Mouse (Mus musculus): ENCODE measurements around the gene Cep295nl.
"Not testable (repeated sequence)": the region's sequence is repeated elsewhere in the genome, so short reads cannot be mapped to it uniquely, and the experiment has no call there.

The Cep295nl gene

GRCm38 (mm10) chr11:118321971-118322370 is 20.3 kb downstream of the Cep295nl start:
- no peak for DNase-seq (ENCODE audit: low spot score in 2 of 2)

- DNase-seq (ENCODE audit: low spot score in 2 of 2), result peak; percentile 75 to 89
These were observed 20.8 kb downstream of the Cep295nl start for GRCm38 (mm10) chr11:118321500-118321899.

- DNase-seq (ENCODE audit: low spot score in 2 of 2), result peak in 1 of 2 experiments; percentile 63
These were observed 23.6 kb downstream of the Cep295nl start for GRCm38 (mm10) chr11:118318678-118319077.

GRCm38 (mm10) chr11:118317129-118317528 is 25.2 kb downstream of the Cep295nl start:
- peak in 1 of 2 experiments; percentile 63 for DNase-seq (ENCODE audit: low spot score in 2 of 2)

- no peak for DNase-seq (ENCODE audit: low spot score in 2 of 2)
These were observed 26.0 kb downstream of the Cep295nl start for GRCm38 (mm10) chr11:118316231-118316806.

- no peak for DNase-seq (ENCODE audit: low spot score in 2 of 2)
These were observed 30.1 kb downstream of the Cep295nl start for GRCm38 (mm10) chr11:118312132-118312723.

GRCm38 (mm10) chr11:118307962-118308361 is 34.3 kb downstream of the Cep295nl start:
- DNase-seq (ENCODE audit: low spot score in 2 of 2), result not testable (repeated sequence)

GRCm38 (mm10) chr11:118303959-118304358 is 38.3 kb downstream of the Cep295nl start:
- not testable (repeated sequence) for DNase-seq (ENCODE audit: low spot score in 2 of 2)

- DNase-seq (ENCODE audit: low spot score in 2 of 2), result no peak
These were observed 43.5 kb downstream of the Cep295nl start for GRCm38 (mm10) chr11:118298810-118299209.

- DNase-seq (ENCODE audit: low spot score in 2 of 2), result no peak
These were observed 44.3 kb downstream of the Cep295nl start for GRCm38 (mm10) chr11:118297967-118298366.

- no peak for DNase-seq (ENCODE audit: low spot score in 2 of 2)
These were observed 47.3 kb downstream of the Cep295nl start for GRCm38 (mm10) chr11:118295026-118295425.

GRCm38 (mm10) chr11:118292671-118293070 is 49.6 kb downstream of the Cep295nl start:
- DNase-seq (ENCODE audit: low spot score in 2 of 2), result no peak

GRCm38 (mm10) chr11:118289999-118290889 is 52.1 kb downstream of the Cep295nl start, which contains the start of gene Usp36:
TSS of gene Usp36 (minus strand) at chr11:118290244.
- DNase-seq (ENCODE audit: low spot score in 2 of 2), result peak; percentile 100

GRCm38 (mm10) chr11:118289562-118289961 is 52.7 kb downstream of the Cep295nl start:
- DNase-seq (ENCODE audit: low spot score in 2 of 2), result no peak

GRCm38 (mm10) chr11:118289037-118289511 is 53.2 kb downstream of the Cep295nl start:
- peak in 1 of 2 experiments; percentile 58 for DNase-seq (ENCODE audit: low spot score in 2 of 2)

GRCm38 (mm10) chr11:118287573-118287972 is 54.7 kb downstream of the Cep295nl start:
- DNase-seq (ENCODE audit: low spot score in 2 of 2), result no peak

GRCm38 (mm10) chr11:118286434-118286833 is 55.9 kb downstream of the Cep295nl start:
- DNase-seq (ENCODE audit: low spot score in 2 of 2), result no peak

GRCm38 (mm10) chr11:118285791-118286190 is 56.5 kb downstream of the Cep295nl start:
- DNase-seq (ENCODE audit: low spot score in 2 of 2), result no peak

Data from right cerebral cortex, postnatal 10 days (tissue).